Mouse (Mus musculus): ENCODE data around the gene Myod1.

DNA sequence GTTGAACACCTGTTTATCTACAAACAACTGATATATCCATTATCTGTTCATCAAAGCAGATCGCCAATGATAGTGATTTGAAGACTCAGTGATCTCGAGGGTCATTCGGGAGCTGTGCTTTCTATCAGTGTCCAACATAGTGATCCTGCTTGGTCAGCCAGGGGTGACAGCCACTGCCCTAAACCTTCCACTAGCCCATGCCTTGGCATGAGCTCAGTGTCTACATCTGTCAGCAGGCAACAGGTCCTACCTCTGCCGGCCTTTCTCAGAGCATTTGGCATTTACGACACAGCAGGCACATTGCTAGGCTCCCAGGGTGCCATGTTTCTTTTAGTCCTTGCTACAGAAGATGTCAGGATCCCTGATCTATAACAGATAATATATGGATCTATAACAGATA, 36.0 kb upstream of the Myod1 start:
- TF ChIP-seq POLR2A (IDR thresholded peaks at IDR 0.05; ENCODE audit: control insufficient read depth, low read depth, low read length) (no peak), CTCF (IDR thresholded peaks at IDR 0.05; ENCODE audit: control insufficient read depth, insufficient read depth, insufficient replicate concordance, low read depth, low read length) (no peak)
